Mouse (Mus musculus) erythroblast, embryonic 14.5 days (primary cell): ENCODE measurements around the gene Rpgrip1.

ENCODE experiments used
- GATA1 ChIP-seq: IDR thresholded peaks from 2 replicates; pipeline ENCODE4 v1.6.1; 2012; ENCODE audit warnings: low read length, inconsistent platforms, mixed read lengths
- TAL1 ChIP-seq: IDR thresholded peaks from 3 replicates; pipeline ENCODE4 v1.6.1; 2012; ENCODE audit warnings: low read length, inconsistent platforms, mixed read lengths

DNA sequence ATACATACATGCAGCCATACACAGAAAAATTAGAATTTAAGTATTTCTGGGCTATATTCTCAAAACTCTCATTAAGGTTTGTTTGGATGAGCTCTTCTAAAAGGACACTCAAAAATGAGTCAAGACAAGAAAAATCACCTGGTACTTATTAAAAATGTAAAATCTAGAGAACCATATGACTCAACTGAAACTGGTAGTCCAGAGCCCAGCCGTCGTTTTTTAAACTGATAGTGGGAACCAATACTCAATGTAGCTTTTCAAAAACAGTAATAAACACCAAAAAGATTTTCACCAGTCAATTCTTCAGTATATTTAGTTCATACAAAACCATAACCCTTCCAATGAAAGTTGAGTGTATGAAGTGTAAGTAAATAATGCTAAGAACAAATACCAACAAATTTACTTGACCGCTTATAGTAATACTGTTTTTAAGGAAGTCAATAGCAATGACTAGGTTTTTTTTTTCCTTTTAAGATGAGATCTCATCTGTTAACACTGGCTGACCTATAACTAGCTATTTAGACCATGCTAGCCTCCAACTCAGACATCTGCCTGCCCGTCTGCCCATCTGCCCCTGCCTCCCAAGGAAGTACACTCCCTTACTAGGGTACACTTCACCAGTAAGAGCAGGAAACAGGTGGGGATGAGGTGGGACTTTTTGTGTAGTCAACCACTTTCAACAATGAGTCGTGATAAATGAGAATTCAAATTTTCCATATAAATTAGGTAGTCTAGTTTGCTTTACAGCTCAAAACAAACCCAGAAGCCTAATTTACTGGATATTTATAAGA, 10.1 kb upstream of the Rpgrip1 start:
- TF ChIP-seq TAL1 = no peak
- TF ChIP-seq GATA1 = no peak
